Mouse (Mus musculus) forebrain, embryonic 10.5 days (tissue): ENCODE measurements around the gene Rela. TPM values are rescaled to one million over a fixed set of nuclear protein-coding genes. Genes with fewer than 3 reads are reported as not detected.

Experiments
- DNase-seq: peaks from one replicate; pipeline ENCODE4 v3.0.0-alpha.2; 2017; ENCODE audit warnings: low spot score; ENCODE audit errors: extremely low spot score
- H3K27ac ChIP-seq: fragments of 300-500 bp; sonication (generic); 2 replicates; pipeline ENCODE4 v1.5.1; 2016; ENCODE audit warnings: mild to moderate bottlenecking
- H3K27me3 ChIP-seq: fragments of 300-500 bp; sonication (generic); 2 replicates; pipeline ENCODE4 v1.6.1; 2016; ENCODE audit warnings: mild to moderate bottlenecking; ENCODE audit not compliant: poor library complexity, severe bottlenecking
- H3K36me3 ChIP-seq: fragments of 300-500 bp; sonication (generic); replicated peaks from 2 replicates; pipeline ENCODE4 v1.6.1; 2016; ENCODE audit warnings: mild to moderate bottlenecking, moderate library complexity
- H3K4me1 ChIP-seq: fragments of 300-500 bp; sonication (generic); 2 replicates; pipeline ENCODE4 v1.6.1; 2016
- H3K4me3 ChIP-seq: fragments of 300-500 bp; sonication (generic); 2 replicates; pipeline ENCODE4 v1.5.1; 2016; ENCODE audit warnings: mild to moderate bottlenecking, moderate library complexity
- H3K9me3 ChIP-seq: fragments of 300-500 bp; sonication (generic); 2 replicates; pipeline ENCODE4 v1.6.1; 2016; ENCODE audit warnings: mild to moderate bottlenecking, moderate library complexity
- WGBS: fragments of 180-500 bp; shearing (Covaris S2); methylation state at CpG from one replicate; pipeline ENCODE4 v1.1.7; 2016; 5-methylcytosine and 5-hydroxymethylcytosine counted together
- polyA plus RNA-seq: library from polyadenylated mRNA; unstranded; fragments of >200 nt; fragmentation: Nextera tagmentation; extraction: Ambion mirVana; gene quantifications from 2 replicates; pipeline ENCODE4 v1.2.1, GENCODE M21; 2016

The Rela gene
- polyA plus RNA-seq, 1 experiment from 2014 or later: 30.3 TPM

DNA sequence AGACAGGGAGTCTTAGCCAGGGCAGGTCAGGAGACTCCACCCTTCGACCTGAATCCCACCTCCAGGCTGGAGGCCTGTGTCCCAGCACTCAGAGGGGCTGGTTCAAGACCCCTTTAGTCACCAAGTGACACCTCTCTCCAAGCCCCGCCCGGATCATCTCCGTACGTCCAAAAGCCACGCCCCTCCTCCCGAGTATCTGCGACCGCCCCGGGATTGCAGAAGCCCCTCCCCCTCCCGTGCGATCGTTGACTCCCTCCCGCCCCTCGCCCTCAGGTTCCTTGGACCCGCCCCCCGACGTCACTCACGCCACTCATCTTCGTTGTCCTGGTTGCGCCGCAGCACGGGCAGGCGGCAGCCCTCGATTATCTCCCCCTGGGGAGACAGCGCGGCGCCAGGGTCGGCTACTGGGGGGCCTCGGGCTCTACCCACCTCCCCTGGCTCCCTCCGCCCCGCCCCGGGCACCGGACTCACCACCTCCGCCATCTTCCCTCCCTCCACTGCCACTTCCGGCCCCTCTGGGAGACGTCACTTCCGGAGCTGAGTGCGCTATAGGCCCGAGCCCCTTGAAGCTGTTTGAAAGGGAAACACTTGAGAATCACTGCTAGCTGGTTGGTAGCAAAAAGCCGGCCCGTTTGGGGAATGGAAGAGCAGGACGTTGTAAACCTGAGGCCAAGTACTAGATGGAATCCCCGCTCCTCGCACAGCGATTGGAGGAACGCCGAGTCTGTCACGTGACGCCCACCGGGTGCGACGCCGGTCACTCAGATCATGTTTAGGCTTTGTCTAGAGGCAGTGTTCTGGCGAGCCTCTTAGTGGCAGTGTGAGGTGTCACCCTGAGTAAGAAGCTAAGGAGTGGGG, 27.5 kb upstream of the Rela start, which contains the start of gene Kat5:
Gene Kat5, minus strand, starts transcription at position 691 of the 858 bp plus-strand sequence.
- H3K4me3 ChIP-seq: peak within 1 kb of the TSS; percentile 84
- H3K27ac ChIP-seq: peak within 1 kb of the TSS; percentile 99
- WGBS: under 1% methylated on average over 55 of the region's 55 CpGs
- peaks cover 28% of the 10 kb centered on the region for H3K4me1 ChIP-seq
- H3K27me3 ChIP-seq: no peaks in the 10 kb centered on the region
- H3K9me3 ChIP-seq: no peaks in the 10 kb centered on the region
- H3K36me3 ChIP-seq: peaks cover 43% of the 10 kb centered on the region
- peak; percentile 96 for DNase-seq

DNA sequence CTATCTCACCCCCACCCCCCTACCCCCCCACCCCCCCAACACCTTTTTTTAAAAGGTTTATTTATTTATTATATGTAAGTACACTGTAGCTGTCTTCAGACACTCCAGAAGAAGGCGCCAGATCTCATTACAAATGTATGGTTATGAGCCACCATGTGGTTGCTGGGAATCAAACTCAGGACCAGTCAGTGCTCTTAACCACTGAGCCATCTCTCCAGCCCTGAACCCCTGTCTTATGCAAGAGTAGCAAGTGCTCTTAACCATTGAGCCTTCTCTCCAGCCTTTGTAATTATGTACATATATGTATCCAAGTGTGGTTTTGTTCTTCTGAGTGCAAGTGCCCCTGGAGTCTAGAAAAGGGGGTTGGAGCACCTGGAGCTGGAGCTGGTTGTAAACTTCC, 25.3 kb upstream of the Rela start:
- Histone ChIP-seq H3K9me3 (no peaks in the 10 kb centered on the region), H3K27me3 (no peaks in the 10 kb centered on the region), H3K4me3 (no peak overlapping the region), H3K27ac (no peak overlapping the region), H3K36me3 (peaks cover 21% of the 10 kb centered on the region), H3K4me1 (peaks cover 28% of the 10 kb centered on the region)
- no peak for DNase-seq
- WGBS: 91% methylated on average over 1 of the region's 1 CpGs

DNA sequence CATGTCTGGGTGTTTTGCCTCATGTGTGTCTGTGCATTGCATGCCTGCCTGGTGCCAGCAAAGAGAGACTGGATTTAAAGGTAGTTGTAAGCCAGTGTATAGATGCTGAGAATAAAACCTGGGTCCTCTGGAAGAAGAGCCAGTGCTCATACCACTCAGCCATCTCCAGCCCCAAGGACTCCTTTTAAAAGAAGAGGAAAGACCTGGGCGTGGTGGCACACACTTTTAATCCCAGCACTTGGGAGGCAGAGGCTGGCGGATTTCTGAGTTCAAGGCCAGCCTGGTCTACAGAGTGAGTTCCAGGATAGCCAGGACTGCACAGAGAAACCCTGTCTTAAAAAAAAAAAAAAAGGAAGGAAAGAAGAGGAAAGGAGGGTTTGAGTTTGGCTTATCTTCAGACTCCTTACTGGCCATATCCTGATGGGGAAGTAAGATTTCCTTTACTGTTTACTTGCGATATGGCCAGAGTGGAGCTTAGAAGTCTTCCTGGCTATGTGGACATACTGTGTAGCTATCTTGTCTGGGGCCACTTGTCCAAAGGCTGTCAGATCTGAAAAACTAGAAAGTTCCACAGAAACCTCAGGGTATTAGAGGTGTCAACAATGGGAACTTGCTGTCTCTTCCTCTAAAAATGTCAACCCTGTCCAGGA, 24.4 kb upstream of the Rela start:
- Histone ChIP-seq H3K4me1 (peaks cover 28% of the 10 kb centered on the region), H3K9me3 (no peaks in the 10 kb centered on the region), H3K4me3 (no peak overlapping the region), H3K27ac (no peak overlapping the region), H3K36me3 (peaks cover 12% of the 10 kb centered on the region), H3K27me3 (no peaks in the 10 kb centered on the region)
- 74% methylated on average over 3 of the region's 3 CpGs for WGBS
- DNase-seq: no peak

DNA sequence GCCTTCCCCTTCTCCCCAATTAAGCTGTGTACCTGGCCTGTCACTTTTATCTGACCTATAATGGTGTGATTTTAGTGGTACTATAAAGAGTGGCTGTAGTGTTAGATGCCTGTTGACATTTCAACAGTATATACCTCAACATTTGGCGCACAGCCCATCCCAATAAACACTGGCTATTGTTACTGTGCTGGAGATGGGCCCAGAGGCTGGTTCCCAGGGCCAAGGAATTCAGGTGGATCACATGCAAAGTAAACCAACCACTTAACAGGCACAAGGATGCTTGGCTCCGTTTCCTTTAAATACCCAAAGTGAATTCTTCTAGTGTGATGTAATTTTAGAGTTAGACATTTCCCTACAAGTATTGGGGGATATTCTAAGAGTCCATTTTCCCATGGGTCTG, 22.3 kb upstream of the Rela start:
- Histone ChIP-seq H3K36me3 (no peaks in the 10 kb centered on the region), H3K9me3 (no peaks in the 10 kb centered on the region), H3K27me3 (no peaks in the 10 kb centered on the region), H3K4me3 (no peak overlapping the region), H3K27ac (no peak overlapping the region), H3K4me1 (peaks cover 11% of the 10 kb centered on the region)
- DNase-seq: no peak
- WGBS: 73% methylated on average over 2 of the region's 2 CpGs

DNA sequence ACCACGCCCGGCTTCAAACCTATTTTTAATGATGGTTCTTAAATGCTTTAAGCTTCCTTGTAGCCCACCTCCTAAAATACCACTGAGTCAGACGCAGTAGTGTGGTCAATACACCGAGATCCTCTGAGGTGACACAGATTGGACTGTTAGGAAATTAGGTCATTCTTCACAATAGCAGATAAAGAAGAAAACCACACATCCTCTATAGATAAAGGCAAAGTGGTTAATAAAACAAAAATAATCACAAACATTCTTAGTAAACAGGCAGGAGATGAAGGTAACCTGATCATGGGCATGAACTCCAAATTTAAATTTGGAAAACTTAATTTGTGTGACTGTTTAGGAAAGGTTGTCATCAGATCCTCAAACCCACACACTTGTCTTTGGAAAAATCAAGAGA, 17.3 kb upstream of the Rela start:
- Histone ChIP-seq H3K27me3 (no peaks in the 10 kb centered on the region), H3K4me1 (no peaks in the 10 kb centered on the region), H3K36me3 (no peaks in the 10 kb centered on the region), H3K9me3 (no peaks in the 10 kb centered on the region), H3K4me3 (no peak overlapping the region), H3K27ac (no peak overlapping the region)
- DNase-seq: no peak
- 87% methylated on average over 4 of the region's 4 CpGs for WGBS

DNA sequence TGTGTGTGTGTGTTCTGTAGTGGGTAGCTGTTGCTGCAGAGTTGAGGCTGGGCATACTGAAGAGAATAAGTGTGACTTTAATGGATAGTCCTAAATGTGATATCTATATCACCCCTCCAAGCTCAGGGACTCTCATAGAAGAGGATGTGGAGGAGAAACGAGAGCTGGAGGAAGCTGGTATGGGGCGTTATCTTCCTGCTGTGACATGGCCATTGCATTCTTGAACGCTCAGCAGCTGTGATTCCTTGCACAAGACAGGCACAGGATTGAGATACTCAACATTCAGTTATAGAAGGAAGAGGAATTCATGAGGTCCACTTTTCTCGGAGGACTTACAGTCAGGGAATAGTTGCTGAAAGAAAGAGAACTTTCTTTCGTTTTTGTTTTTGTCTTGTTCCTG, 15.4 kb upstream of the Rela start:
- WGBS: 88% methylated on average over 5 of the region's 5 CpGs
- no peak for DNase-seq
- Histone ChIP-seq H3K27ac (no peak overlapping the region), H3K4me1 (no peaks in the 10 kb centered on the region), H3K27me3 (no peaks in the 10 kb centered on the region), H3K9me3 (no peaks in the 10 kb centered on the region), H3K4me3 (no peak overlapping the region), H3K36me3 (no peaks in the 10 kb centered on the region)

DNA sequence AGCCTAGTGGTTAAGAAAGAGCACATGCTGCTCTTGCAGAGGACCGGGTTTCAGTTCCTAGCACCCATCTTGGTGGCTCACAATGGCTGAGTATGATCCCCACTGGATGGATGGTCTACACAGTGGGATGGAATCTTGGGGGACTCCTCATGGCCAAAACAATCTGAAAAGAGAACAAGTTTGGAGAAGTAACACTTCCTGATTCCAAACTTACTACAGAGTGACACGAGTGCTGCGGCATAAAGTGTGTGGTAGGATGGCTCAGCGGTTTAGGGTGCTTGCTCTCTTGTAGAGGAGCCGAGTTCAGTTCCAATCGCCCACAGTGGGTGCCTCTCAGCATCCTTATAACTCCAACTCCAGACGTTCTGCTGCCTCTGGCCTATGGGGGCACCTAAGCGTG, 12.0 kb upstream of the Rela start:
- no peak for DNase-seq
- Histone ChIP-seq H3K4me3 (no peak overlapping the region), H3K27me3 (no peaks in the 10 kb centered on the region), H3K36me3 (no peaks in the 10 kb centered on the region), H3K9me3 (no peaks in the 10 kb centered on the region), H3K4me1 (no peaks in the 10 kb centered on the region), H3K27ac (no peak overlapping the region)
- 91% methylated on average over 8 of the region's 8 CpGs for WGBS

DNA sequence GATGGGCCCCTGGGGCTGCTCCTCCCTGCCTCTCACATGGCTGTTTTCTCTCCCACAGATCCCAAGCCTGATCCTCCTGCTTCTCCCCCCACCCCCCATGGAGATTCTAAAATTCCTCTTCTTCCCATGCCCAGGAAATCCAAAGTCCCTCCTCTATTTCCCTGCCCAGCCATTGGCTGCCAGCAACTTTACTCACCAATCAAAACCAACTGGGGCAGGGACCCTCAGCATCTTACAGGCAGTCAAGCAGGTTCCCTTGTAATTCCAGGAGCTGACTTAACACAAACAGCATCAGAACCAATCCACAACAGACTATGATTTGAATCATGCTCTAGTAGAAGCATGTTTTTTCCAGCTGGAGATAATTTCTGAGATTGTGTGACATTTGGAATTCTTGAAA, 7.4 kb upstream of the Rela start:
- no peak overlapping the region for H3K4me3 ChIP-seq
- no peak for DNase-seq

DNA sequence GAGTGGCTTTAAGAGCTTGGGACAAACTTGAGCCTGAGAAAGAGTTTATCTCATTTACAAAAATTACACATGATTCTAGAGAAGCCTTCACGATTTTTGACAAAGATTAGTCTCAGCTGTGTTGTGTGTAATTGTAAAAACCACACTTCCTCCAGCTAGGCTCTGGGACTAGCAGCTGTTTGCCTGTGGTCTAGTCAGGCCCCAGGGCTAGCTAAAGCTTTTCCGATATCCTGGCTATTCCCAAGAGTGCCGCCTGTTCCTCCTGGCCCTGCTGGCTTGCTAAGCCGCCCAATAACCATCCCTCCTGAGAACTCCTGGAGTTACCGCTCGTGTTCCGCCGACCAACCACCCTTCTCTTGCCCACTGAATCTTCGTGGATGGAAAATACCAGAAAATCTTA, 5.2 kb upstream of the Rela start:
- H3K4me1 ChIP-seq: peaks cover 13% of the 10 kb centered on the region
- WGBS: 83% methylated on average over 9 of the region's 9 CpGs

More for the DNA sequence above, 7.4 kb upstream of the Rela start:
- Histone ChIP-seq H3K27me3 (no peaks in the 10 kb centered on the region), H3K27ac (no peak overlapping the region), H3K36me3 (no peaks in the 10 kb centered on the region), H3K9me3 (no peaks in the 10 kb centered on the region), H3K4me1 (no peaks in the 10 kb centered on the region)

DNA sequence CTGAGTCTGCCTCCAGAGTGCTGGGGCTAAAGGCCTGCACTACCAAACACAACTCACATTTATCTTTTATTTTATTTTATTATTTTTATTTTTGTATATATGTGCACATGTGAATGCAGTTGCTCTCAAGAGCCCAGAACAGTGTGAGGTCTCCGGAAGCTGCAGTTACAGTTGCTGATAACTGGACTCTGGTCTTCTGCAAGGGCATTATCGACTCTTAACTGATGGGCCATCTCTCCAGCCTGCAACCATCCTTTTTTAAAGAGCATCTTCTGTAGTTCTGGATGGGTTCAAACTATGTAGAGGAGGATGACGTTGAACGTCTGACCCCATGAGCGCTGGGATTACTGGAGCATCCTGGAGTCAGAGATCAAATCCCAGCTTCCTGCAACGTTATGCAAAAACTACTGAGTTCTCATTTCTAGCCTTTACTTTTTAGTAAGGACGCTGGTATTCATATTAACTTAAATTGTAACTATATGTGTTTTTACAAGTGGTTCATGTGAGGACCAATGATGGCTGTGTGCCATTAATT, 1.2 kb upstream of the Rela start:
- peak overlapping the region; percentile 86 for H3K4me3 ChIP-seq
- no peak overlapping the region for H3K27ac ChIP-seq
- no peaks in the 10 kb centered on the region for H3K27me3 ChIP-seq
- peaks cover 26% of the 10 kb centered on the region for H3K36me3 ChIP-seq
- H3K4me1 ChIP-seq: peaks cover 31% of the 10 kb centered on the region
- WGBS: 84% methylated on average over 7 of the region's 7 CpGs
- no peaks in the 10 kb centered on the region for H3K9me3 ChIP-seq
- no peak for DNase-seq

More for the DNA sequence above, 5.2 kb upstream of the Rela start:
- H3K27ac ChIP-seq: no peak overlapping the region
- no peaks in the 10 kb centered on the region for H3K27me3 ChIP-seq
- no peaks in the 10 kb centered on the region for H3K36me3 ChIP-seq
- H3K4me3 ChIP-seq: no peak overlapping the region
- no peaks in the 10 kb centered on the region for H3K9me3 ChIP-seq
- no peak for DNase-seq

DNA sequence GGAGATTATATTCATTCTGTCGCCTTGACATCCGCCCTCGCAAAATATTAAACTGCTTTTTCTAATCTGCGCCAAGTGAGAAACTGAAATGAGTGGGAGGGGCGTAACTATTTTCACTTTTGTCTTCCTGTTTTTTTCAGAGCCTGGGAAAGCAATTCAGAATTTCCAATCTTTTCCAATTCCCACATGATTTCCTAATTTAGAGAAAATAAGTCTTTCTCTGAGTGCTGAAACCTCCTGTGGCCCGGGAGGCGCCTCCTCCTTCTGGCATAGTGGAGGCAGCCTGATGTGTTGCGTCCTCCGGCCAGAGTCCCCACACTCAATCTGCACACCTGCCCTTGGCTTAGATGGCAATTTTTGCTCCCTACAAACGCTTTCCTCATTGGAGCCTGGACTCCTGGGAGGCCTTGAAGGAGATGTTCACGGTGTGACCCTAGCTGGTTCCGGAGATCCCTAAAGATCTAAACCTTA, 677 bp upstream of the Rela start:
- peak overlapping the region; percentile 97 for H3K27ac ChIP-seq
- H3K36me3 ChIP-seq: peaks cover 31% of the 10 kb centered on the region
- no peaks in the 10 kb centered on the region for H3K27me3 ChIP-seq
- 46% methylated on average over 12 of the region's 12 CpGs for WGBS
- DNase-seq: no peak
- H3K9me3 ChIP-seq: no peaks in the 10 kb centered on the region
- peaks cover 31% of the 10 kb centered on the region for H3K4me1 ChIP-seq
- peak overlapping the region; percentile 86 for H3K4me3 ChIP-seq

DNA sequence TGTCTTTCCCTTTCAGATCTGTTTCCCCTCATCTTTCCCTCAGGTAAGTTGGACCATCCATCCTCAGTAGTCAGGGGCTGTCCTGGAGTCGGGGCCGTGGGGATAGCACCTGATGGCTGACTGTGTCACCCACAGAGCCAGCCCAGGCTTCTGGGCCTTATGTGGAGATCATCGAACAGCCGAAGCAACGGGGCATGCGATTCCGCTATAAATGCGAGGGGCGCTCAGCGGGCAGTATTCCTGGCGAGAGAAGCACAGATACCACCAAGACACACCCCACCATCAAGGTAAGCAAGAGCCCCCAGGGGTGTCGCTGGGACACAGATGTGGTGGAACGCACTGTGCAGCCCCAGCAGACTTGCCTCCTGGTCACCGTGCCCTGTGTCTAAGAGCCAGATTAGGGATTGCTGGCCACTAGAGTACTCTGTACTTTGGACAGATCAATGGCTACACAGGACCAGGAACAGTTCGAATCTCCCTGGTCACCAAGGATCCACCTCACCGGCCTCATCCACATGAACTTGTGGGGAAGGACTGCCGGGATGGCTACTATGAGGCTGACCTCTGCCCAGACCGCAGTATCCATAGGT, 1.2 kb downstream of the Rela start:
- peaks cover 31% of the 10 kb centered on the region for H3K4me1 ChIP-seq
- H3K9me3 ChIP-seq: no peaks in the 10 kb centered on the region
- peaks cover 50% of the 10 kb centered on the region for H3K36me3 ChIP-seq
- DNase-seq: no peak
- peak overlapping the region; percentile 86 for H3K4me3 ChIP-seq
- WGBS: 94% methylated on average over 18 of the region's 18 CpGs
- no peaks in the 10 kb centered on the region for H3K27me3 ChIP-seq
- H3K27ac ChIP-seq: peak overlapping the region; percentile 97; the same call in 1 of the 2 replicates

DNA sequence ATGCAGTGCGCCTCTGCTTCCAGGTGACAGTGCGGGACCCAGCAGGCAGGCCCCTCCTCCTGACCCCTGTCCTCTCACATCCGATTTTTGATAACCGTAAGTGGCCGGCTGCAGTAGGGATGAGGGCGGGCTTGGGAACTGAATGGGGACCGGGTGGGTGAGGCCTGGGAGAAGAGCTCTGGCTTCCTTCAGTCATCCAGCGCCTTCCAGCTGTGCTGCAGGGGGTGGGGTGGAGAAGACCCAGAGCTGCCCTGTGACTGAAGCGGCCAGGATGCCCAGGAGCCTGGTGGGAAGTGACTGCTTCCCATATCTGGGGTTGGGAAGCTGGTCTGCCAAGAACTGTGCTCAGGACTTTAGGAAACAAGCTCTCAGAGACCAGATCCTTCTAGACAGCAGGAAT, 3.1 kb downstream of the Rela start:
- Histone ChIP-seq H3K36me3 (peaks cover 68% of the 10 kb centered on the region), H3K27me3 (no peaks in the 10 kb centered on the region), H3K4me3 (no peak overlapping the region), H3K27ac (no peak overlapping the region), H3K4me1 (peaks cover 31% of the 10 kb centered on the region), H3K9me3 (no peaks in the 10 kb centered on the region)
- no peak for DNase-seq
- 87% methylated on average over 9 of the region's 9 CpGs for WGBS
